Mouse (Mus musculus) midbrain, embryonic 16.5 days (tissue): Measurements from ENCODE around the gene Sox9. TPM values are rescaled to one million over a fixed set of nuclear protein-coding genes. Genes with fewer than 3 reads are reported as not detected.
A peak's percentile ranks its signal among the peaks of the same experiment; 100 is the strongest.

ENCODE experiments used
- ATAC-seq: fragments of 200-750 bp; cut with Nextera tagmentation; 2 replicates; pipeline ENCODE4 v1.8.0; 2017; ENCODE audit warnings: moderate TSS enrichment
- H3K27ac ChIP-seq: fragments of 300-500 bp; sonication (generic); 2 replicates; pipeline ENCODE4 v1.5.1; 2014; ENCODE audit warnings: mild to moderate bottlenecking, low read length, mixed read lengths
- H3K27me3 ChIP-seq: fragments of 300-500 bp; sonication (generic); 2 replicates; pipeline ENCODE4 v1.6.1; 2014; ENCODE audit warnings: low read depth, low read length, mixed read lengths; ENCODE audit not compliant: control insufficient read depth, insufficient read depth
- H3K36me3 ChIP-seq: fragments of 300-500 bp; sonication (generic); 2 replicates; pipeline ENCODE4 v1.6.1; 2014; ENCODE audit warnings: mild to moderate bottlenecking, low read length, moderate library complexity, mixed read lengths; ENCODE audit not compliant: control insufficient read depth, insufficient read depth
- H3K4me1 ChIP-seq: fragments of 300-500 bp; sonication (generic); 2 replicates; pipeline ENCODE4 v1.6.1; 2014; ENCODE audit warnings: mild to moderate bottlenecking, low read length, mixed read lengths; ENCODE audit not compliant: control insufficient read depth, insufficient read depth
- H3K4me2 ChIP-seq: fragments of 300-500 bp; sonication (generic); 2 replicates; pipeline ENCODE4 v1.6.1; 2014; ENCODE audit warnings: mild to moderate bottlenecking, low read length, mixed read lengths
- H3K4me3 ChIP-seq: fragments of 300-500 bp; sonication (generic); 2 replicates; pipeline ENCODE4 v1.5.1; 2014; ENCODE audit warnings: low read depth, mild to moderate bottlenecking, low read length, moderate library complexity, mixed read lengths
- H3K9ac ChIP-seq: fragments of 300-500 bp; sonication (generic); 2 replicates; pipeline ENCODE4 v1.6.1; 2014; ENCODE audit warnings: low read depth, low read length, mixed read lengths
- H3K9me3 ChIP-seq: fragments of 300-500 bp; sonication (generic); replicated peaks from 2 replicates; pipeline ENCODE4 v1.6.1; 2014; ENCODE audit warnings: mild to moderate bottlenecking, low read length, mixed read lengths; ENCODE audit not compliant: control insufficient read depth, poor library complexity, severe bottlenecking
- WGBS: fragments of 180-500 bp; shearing (Covaris S2); extraction: QIAGEN DNeasy Blood & Tissue Kit; methylation state at CpG from one replicate; pipeline ENCODE4 v1.1.7; 2014; 5-methylcytosine and 5-hydroxymethylcytosine counted together
- polyA plus RNA-seq: library from polyadenylated mRNA; unstranded; fragments of >200 nt; fragmentation: Nextera tagmentation; extraction: Ambion mirVana; gene quantifications from 2 replicates; pipeline ENCODE4 v1.2.1, GENCODE M21; 2015

The Sox9 gene
- polyA plus RNA-seq = 42.4 and 45.9 TPM in 2 replicates

DNA sequence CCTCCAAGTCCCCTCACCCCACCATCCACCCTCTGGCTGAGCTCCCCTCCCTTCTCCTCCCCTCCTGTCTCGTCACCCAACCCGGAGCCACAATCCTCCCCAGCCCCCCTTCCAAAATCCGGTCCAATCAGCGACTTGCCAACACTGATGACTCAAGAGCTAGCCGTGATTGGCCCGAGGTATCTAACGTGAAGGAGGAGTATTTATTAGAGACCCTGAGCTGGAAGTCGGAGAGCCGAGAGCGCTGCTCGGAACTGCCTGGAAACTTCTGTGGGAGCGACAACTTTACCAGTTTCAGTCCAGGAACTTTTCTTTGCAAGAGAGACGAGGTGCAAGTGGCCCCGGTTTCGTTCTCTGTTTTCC, at the start of gene Sox9:
Gene Sox9, plus strand, starts transcription at position 231 of the 363 bp plus-strand sequence.
- ATAC-seq = peak; percentile 87
- H3K4me2 ChIP-seq = peak within 1 kb of the TSS; percentile 96
- H3K9me3 ChIP-seq = no peaks in the 10 kb centered on the region
- peaks cover 9% of the 10 kb centered on the region for H3K27me3 ChIP-seq
- peak within 1 kb of the TSS; percentile 56 for H3K4me3 ChIP-seq
- peak within 1 kb of the TSS; percentile 77 for H3K9ac ChIP-seq
- H3K4me1 ChIP-seq = peaks cover 33% of the 10 kb centered on the region
- WGBS = 0% methylated on average over 15 of the region's 15 CpGs
- no peaks in the 10 kb centered on the region for H3K36me3 ChIP-seq
- H3K27ac ChIP-seq = peak within 1 kb of the TSS; percentile 78

DNA sequence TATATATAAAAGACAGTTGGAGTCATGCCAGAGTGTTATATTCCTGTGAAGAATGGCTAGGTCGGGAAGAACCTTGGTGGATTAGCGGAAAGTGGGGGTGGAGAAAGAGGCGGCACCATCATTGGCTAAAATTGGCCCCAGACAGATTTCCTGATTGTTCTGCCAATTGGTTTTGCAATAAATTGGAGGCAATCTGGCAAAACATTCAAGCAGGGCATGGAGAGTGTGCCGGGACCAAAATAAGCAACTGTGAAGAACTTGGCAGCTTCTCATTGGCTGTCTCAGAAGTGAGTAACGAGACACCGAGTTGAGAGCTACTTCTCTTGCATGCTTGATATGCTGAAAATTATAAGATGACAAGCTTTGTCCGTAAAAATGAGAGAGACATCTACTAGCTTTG, 49.6 kb upstream of the Sox9 start:
- Histone ChIP-seq H3K9me3 (no peaks in the 10 kb centered on the region), H3K4me2 (no peak overlapping the region), H3K9ac (no peak overlapping the region), H3K36me3 (no peaks in the 10 kb centered on the region), H3K27me3 (no peaks in the 10 kb centered on the region), H3K27ac (no peak overlapping the region), H3K4me3 (no peak overlapping the region), H3K4me1 (no peaks in the 10 kb centered on the region)
- 78% methylated on average over 7 of the region's 7 CpGs for WGBS
- no peak for ATAC-seq

DNA sequence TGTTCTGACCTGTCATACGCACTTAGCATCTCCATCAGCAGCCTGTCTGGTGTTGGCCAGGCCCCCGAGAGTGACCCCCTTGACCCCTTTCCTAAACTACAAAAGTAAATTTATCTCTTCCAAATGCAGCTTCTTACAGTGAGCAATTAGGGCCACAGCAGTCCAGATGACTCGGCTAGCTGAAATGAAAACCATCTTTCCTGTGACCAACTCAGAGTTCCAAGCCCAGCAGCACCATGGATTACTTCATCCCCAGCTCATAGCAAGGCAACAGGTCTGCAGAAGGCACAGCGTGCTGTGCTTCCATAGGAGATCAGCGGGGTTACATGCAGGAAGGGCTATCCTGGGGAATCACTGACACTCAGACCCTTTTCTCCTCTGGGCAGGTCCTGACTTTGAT, 45.0 kb upstream of the Sox9 start:
- no peaks in the 10 kb centered on the region for H3K9me3 ChIP-seq
- H3K4me3 ChIP-seq = no peak overlapping the region
- H3K27me3 ChIP-seq = no peaks in the 10 kb centered on the region; the same call in 1 of the 2 replicates
- no peaks in the 10 kb centered on the region for H3K4me1 ChIP-seq
- no peak overlapping the region for H3K4me2 ChIP-seq
- H3K27ac ChIP-seq = no peak overlapping the region
- no peaks in the 10 kb centered on the region for H3K36me3 ChIP-seq
- no peak for ATAC-seq
- WGBS = 90% methylated on average over 5 of the region's 5 CpGs
- no peak overlapping the region for H3K9ac ChIP-seq

DNA sequence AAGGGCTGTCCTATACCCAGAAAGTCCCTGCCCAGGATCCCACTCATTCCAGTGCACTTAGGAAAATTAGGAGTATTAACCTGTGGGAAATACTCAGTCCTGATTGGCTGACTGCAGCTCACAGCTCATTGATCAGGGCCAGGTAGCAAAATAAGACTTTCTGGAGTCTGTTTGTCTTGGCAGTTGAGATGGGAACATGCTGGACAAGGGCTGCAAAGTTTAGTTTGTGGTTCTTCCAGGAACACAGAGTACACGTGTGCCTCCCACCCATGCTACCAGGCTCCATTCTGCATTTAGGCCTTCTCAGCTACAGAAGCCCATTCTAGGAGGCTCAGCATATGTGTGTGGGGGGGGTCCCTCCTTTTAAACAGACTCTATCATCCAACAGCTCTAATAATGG, 42.3 kb upstream of the Sox9 start:
- Histone ChIP-seq H3K4me2 (no peak overlapping the region), H3K4me3 (no peak overlapping the region)
- 100% methylated on average over 1 of the region's 1 CpGs for WGBS

DNA sequence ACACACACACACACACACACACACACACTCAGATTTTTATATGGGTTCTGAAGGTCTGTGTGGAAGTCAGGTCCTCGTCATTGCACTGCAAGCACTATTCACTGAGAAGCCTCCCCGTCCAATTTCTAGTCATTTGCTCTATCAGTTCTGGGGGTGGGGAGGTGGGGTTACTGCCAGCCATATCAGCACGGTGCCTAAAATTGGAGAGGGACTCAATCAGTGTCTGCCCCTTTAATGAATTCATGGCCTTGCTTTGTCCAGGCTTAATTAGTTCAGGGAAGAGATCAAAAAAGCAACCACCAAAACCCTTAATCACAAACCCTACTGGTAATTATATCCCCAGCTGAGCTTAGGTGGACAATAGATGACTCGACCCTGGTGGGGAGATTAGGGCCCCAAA, 25.5 kb upstream of the Sox9 start:
- no peak overlapping the region for H3K9ac ChIP-seq
- no peaks in the 10 kb centered on the region for H3K9me3 ChIP-seq
- H3K4me1 ChIP-seq = no peaks in the 10 kb centered on the region
- H3K36me3 ChIP-seq = no peaks in the 10 kb centered on the region
- H3K27ac ChIP-seq = no peak overlapping the region
- H3K4me3 ChIP-seq = no peak overlapping the region
- ATAC-seq = no peak
- 12% methylated on average over 4 of the region's 4 CpGs for WGBS
- H3K27me3 ChIP-seq = no peaks in the 10 kb centered on the region
- no peak overlapping the region for H3K4me2 ChIP-seq

More for the DNA sequence above, 42.3 kb upstream of the Sox9 start:
- Histone ChIP-seq H3K27me3 (no peaks in the 10 kb centered on the region; the same call in 1 of the 2 replicates), H3K9me3 (no peaks in the 10 kb centered on the region), H3K9ac (no peak overlapping the region), H3K27ac (no peak overlapping the region), H3K4me1 (no peaks in the 10 kb centered on the region), H3K36me3 (no peaks in the 10 kb centered on the region)
- no peak for ATAC-seq

DNA sequence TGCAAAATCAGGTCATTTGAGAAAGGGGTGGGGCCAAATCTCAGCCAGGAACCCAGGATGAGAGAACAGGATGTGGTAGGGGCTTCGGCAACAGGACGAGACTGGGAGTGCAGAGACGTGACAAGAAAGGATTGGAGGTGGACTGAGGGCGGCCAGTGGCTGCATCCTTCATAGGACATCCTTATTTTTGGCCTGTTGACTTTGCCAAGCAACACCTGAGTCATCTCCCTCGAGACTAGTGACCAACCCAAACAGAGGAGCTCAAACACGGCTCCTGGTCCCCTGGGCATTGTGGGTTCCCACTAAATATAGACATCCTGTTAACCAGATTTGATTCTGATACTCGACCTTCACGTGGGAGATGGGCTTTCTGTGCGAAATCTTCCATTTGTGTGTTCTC, 24.0 kb upstream of the Sox9 start:
- no peaks in the 10 kb centered on the region for H3K36me3 ChIP-seq
- H3K4me3 ChIP-seq = no peak overlapping the region
- no peak overlapping the region for H3K4me2 ChIP-seq
- no peak overlapping the region for H3K9ac ChIP-seq
- no peaks in the 10 kb centered on the region for H3K9me3 ChIP-seq
- H3K4me1 ChIP-seq = no peaks in the 10 kb centered on the region
- 82% methylated on average over 9 of the region's 9 CpGs for WGBS
- H3K27ac ChIP-seq = no peak overlapping the region
- no peaks in the 10 kb centered on the region for H3K27me3 ChIP-seq
- no peak for ATAC-seq

DNA sequence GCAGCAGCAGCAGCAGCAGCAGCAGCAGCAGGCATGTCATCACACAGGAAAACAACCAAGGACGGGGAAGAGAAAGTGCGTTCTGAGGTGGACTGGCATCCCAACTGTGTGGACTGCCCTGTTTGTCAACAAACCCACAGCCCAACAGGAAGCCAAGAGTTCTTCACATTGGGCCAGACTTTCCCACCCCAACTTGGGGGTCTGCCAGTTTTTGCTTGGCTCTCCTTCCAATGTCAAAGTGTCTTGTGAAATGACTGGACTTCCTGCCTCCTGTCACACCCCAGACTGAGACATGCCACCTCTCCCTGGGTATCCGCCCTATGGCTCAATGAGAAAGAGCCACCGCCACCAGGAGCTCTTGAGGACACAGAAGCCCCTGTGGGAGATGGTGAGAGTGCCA, 15.1 kb upstream of the Sox9 start:
- H3K9ac ChIP-seq = no peak overlapping the region
- 93% methylated on average over 4 of the region's 4 CpGs for WGBS
- H3K27ac ChIP-seq = no peak overlapping the region
- H3K9me3 ChIP-seq = no peaks in the 10 kb centered on the region
- no peaks in the 10 kb centered on the region for H3K36me3 ChIP-seq
- no peak overlapping the region for H3K4me3 ChIP-seq
- no peak overlapping the region for H3K4me2 ChIP-seq
- H3K27me3 ChIP-seq = no peaks in the 10 kb centered on the region
- no peaks in the 10 kb centered on the region for H3K4me1 ChIP-seq
- ATAC-seq = no peak

DNA sequence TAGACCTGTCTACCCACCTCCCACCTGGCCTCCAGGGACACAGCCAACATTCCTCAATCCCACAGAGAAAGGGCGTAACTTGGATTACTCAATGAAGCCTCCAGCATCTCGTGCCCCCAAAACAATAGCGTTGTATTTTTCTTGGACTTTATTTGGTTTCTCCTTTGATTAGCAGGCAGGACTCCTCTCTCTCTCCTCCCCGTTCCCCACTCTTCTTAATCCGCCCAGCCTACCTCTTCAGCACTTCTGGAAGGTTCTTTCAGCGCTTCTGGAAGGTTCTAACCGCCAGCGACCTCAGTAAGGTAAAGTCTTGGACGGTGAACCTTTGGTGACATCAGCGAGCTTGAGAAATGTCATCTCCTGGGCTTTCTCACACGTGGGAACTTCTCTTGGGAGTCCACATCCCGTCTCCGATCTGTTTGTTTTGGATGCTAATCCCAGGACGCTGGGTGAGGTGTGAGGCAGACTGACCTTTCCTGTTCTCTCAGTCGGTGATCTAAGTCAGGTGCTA, 14.4 kb upstream of the Sox9 start:
- H3K9me3 ChIP-seq = no peaks in the 10 kb centered on the region
- H3K36me3 ChIP-seq = no peaks in the 10 kb centered on the region
- H3K4me2 ChIP-seq = no peak overlapping the region
- H3K4me3 ChIP-seq = no peak overlapping the region
- H3K27ac ChIP-seq = no peak overlapping the region
- WGBS = 89% methylated on average over 15 of the region's 15 CpGs
- no peak for ATAC-seq
- no peak overlapping the region for H3K9ac ChIP-seq
- no peaks in the 10 kb centered on the region for H3K4me1 ChIP-seq
- no peaks in the 10 kb centered on the region for H3K27me3 ChIP-seq

DNA sequence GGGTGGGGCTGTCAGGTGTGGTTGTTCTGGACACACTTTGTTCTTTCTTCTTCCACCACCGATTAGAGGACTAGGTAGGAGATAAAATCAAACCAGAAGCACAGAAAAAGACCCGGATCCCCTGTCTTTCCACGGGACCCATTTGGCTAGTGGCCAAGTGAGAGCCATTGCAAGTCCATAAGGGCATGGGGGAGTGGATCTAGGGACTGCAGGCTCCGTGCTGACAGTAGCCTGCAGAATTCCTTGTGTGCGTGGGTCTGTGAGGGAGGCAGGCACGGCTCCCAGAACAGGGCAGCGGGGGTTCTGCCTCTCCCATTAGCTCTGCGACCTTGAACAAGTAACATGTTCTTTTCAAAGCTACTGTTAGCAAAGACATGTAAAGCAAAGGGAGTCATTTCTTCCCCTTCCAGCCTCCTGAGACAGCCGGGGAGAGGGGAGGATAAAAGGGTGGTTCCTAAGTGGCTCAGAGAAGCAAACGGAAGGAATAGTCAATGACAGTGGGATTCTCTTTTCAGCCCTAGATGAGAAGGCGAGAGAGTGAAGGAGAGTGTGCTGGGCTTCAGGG, 9.2 kb upstream of the Sox9 start:
- no peaks in the 10 kb centered on the region for H3K4me1 ChIP-seq
- ATAC-seq = no peak
- peaks cover 5% of the 10 kb centered on the region for H3K27me3 ChIP-seq
- H3K36me3 ChIP-seq = no peaks in the 10 kb centered on the region
- no peak overlapping the region for H3K9ac ChIP-seq
- no peak overlapping the region for H3K4me3 ChIP-seq
- H3K9me3 ChIP-seq = no peaks in the 10 kb centered on the region
- WGBS = 38% methylated on average over 11 of the region's 11 CpGs
- H3K4me2 ChIP-seq = no peak overlapping the region
- H3K27ac ChIP-seq = no peak overlapping the region
